Mouse (Mus musculus) limb, embryonic 15.5 days (tissue): ENCODE data around the gene Klrb1f. TPM values are rescaled to one million over a fixed set of nuclear protein-coding genes. Genes with fewer than 3 reads are reported as not detected.
A peak's percentile ranks its signal among the peaks of the same experiment; 100 is the strongest.
"Not testable (repeated sequence)": the region's sequence is repeated elsewhere in the genome, so short reads cannot be mapped to it uniquely, and the experiment has no call there.

Experiments used
- ATAC-seq: fragments of 200-750 bp; cut with Nextera tagmentation; 2 replicates; pipeline ENCODE4 v1.8.0; 2017; ENCODE audit warnings: low read depth, moderate TSS enrichment; ENCODE audit not compliant: insufficient number of reproducible peaks, low FRiP score, low TSS enrichment
- H3K27ac ChIP-seq: fragments of 300-500 bp; sonication (generic); 2 replicates; pipeline ENCODE4 v1.5.1; 2015; ENCODE audit warnings: moderate library complexity, mild to moderate bottlenecking, inconsistent platforms
- H3K27me3 ChIP-seq: fragments of 300-500 bp; sonication (generic); 2 replicates; pipeline ENCODE4 v1.6.1; 2015; ENCODE audit warnings: inconsistent platforms
- H3K36me3 ChIP-seq: fragments of 300-500 bp; sonication (generic); 2 replicates; pipeline ENCODE4 v1.6.1; 2015; ENCODE audit warnings: inconsistent platforms
- H3K4me1 ChIP-seq: fragments of 300-500 bp; sonication (generic); 2 replicates; pipeline ENCODE4 v1.6.1; 2015; ENCODE audit warnings: inconsistent platforms
- H3K4me2 ChIP-seq: fragments of 300-500 bp; sonication (generic); 2 replicates; pipeline ENCODE4 v1.6.1; 2015; ENCODE audit warnings: mild to moderate bottlenecking, inconsistent platforms
- H3K4me3 ChIP-seq: fragments of 300-500 bp; sonication (generic); 2 replicates; pipeline ENCODE4 v1.5.1; 2015; ENCODE audit warnings: mild to moderate bottlenecking, inconsistent platforms
- H3K9ac ChIP-seq: fragments of 300-500 bp; sonication (generic); 2 replicates; pipeline ENCODE4 v1.6.1; 2015; ENCODE audit warnings: inconsistent platforms
- H3K9me3 ChIP-seq: fragments of 300-500 bp; sonication (generic); 2 replicates; pipeline ENCODE4 v1.6.1; 2016; ENCODE audit warnings: inconsistent platforms
- WGBS: fragments of 180-500 bp; shearing (Covaris S2); methylation state at CpG from one replicate; pipeline ENCODE4 v1.1.7; 2015; 5-methylcytosine and 5-hydroxymethylcytosine counted together
- polyA plus RNA-seq: library from polyadenylated mRNA; unstranded; fragments of >200 nt; fragmentation: Nextera tagmentation; extraction: Ambion mirVana; gene quantifications from 2 replicates; pipeline ENCODE4 v1.2.1, GENCODE M21; 2015

The Klrb1f gene
- polyA plus RNA-seq, 1 experiment from 2014 or later = 0.12 TPM

DNA sequence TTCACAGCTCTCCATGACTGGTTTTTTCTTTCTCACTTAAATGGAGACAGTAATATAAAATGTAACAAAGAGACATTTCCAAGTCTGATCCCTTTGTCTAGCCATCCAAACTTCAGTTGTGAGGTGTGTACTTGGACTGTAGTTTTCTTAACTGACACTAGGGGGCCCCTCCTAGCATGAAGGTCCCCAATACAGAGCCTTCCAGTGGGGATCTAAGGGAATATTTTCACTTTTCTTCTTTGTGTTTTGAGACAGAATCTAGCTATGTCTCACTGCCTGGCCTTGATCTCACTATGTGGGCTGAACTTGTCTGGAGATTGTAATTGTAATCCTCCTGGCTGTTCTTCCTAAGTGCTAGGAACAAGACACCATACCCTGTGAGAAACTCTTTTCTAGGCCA is 49.5 kb downstream of the Klrb1f start:
- Histone ChIP-seq H3K4me2 (no peak overlapping the region), H3K9ac (no peak overlapping the region), H3K27me3 (no peaks in the 10 kb centered on the region), H3K4me3 (no peak overlapping the region), H3K27ac (no peak overlapping the region), H3K36me3 (no peaks in the 10 kb centered on the region), H3K4me1 (no peaks in the 10 kb centered on the region), H3K9me3 (no peaks in the 10 kb centered on the region)
- 0 out of 2 replicates have a peak, but pooled peaks have one; percentile 48 for ATAC-seq

DNA sequence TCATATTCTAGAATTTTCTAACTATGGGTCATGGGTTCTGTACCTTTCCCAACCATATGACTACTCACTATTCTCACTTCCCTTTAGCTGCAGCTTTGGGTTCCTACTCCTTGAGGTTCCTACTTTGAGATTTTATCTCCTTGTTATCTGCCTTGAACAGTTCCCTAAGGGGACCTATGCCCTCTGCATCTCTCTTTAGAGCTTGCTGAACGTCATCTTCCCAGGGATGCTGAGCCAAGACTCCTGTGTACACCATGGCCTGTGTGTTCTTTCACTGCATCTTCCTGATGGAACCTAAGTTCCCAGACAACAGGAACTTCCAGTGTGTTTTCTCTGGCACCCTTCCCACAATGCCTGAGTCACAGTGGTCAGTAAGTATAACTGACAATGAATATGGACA is 52.2 kb downstream of the Klrb1f start:
- H3K9ac ChIP-seq = no peak overlapping the region
- 58% methylated on average over 1 of the region's 1 CpGs for WGBS
- ATAC-seq = no peak

DNA sequence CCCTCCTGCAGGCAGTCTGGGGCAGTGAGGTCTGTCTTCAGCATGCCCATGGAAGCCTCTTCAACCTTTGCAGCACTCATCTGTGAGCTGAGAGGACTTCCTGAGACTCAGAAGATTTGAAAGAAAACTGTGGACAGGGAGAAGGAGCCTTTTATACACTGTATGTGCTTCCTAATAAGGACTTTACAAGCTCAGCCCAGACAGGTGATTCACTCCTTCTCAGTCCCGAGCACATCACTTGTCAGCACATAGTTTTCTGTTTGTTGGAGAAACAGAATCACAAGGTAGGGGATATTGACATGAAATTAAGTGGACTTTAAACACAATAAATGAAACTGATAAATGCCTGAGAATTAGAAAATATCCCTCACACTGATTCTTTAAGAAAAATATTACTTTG is 55.1 kb downstream of the Klrb1f start, which contains the start of gene Clec2e:
Gene Clec2e (minus strand): TSS at position 120 of the 400 bp plus-strand sequence.
- not testable (repeated sequence) for H3K4me3 ChIP-seq, H3K9ac ChIP-seq, H3K27me3 ChIP-seq, H3K9me3 ChIP-seq, H3K4me2 ChIP-seq, ATAC-seq, H3K27ac ChIP-seq, H3K4me1 ChIP-seq, H3K36me3 ChIP-seq
- WGBS = 51% methylated on average over 1 of the region's 1 CpGs

More for the DNA sequence above, 52.2 kb downstream of the Klrb1f start:
- Histone ChIP-seq H3K4me2 (no peak overlapping the region), H3K9me3 (no peaks in the 10 kb centered on the region), H3K36me3 (no peaks in the 10 kb centered on the region), H3K27ac (no peak overlapping the region), H3K4me3 (no peak overlapping the region), H3K27me3 (no peaks in the 10 kb centered on the region), H3K4me1 (no peaks in the 10 kb centered on the region)

DNA sequence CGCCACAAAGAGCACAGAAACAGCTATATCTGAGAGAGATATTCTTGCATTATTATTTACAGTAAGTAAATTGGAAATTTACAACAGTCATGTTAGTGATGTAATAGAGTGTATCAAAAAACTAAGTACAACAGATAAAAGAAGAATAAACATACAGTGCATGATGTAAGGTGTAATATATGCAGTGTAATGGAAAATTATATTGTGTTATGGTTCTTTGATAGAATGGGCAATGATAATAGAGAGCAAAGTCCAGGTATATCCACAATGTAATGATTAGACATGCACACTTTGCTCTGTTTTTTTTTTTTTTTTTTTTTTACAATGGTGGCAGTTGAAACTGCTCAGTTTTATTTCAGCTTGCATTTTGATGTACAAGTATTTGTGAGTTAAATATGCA is 55.9 kb downstream of the Klrb1f start:
- no peak overlapping the region for H3K9ac ChIP-seq
- no peaks in the 10 kb centered on the region for H3K27me3 ChIP-seq
- H3K4me2 ChIP-seq = no peak overlapping the region
- no peaks in the 10 kb centered on the region for H3K36me3 ChIP-seq
- 77% methylated on average over 1 of the region's 1 CpGs for WGBS
- H3K4me1 ChIP-seq = no peaks in the 10 kb centered on the region
- no peaks in the 10 kb centered on the region for H3K9me3 ChIP-seq
- no peak for ATAC-seq
- H3K27ac ChIP-seq = no peak overlapping the region
- no peak overlapping the region for H3K4me3 ChIP-seq

DNA sequence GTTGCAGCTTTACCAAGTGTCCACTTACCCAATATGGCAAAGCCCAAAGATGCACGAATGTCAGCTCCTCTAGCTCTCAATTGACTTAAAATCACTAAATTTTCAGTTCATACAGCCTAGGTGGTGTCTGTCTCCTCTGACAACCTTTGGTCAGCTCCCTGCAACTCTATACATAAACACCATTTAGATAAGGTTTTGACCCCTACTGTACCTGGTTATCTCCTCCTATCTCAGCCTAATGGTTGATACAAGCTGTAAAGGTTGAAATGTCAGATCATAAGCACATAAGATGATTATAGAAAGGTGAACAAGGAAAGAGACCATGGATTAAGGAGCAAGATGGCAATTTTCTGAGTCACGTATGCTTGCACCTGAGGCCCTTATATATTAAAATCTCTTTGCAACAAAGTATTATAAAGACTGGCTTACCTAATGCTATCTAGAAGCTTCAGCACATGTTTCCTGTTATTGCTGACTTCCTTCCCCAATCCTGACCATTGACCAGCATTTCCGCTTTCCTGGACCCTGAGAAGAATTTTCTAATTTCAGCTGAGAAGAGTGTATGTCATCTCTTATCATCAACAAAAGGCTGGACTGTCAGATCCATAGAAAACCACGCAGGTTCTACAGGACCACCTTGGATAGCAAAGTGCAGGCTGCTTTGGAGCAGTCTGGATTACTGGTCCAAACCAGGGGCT is 57.3 kb downstream of the Klrb1f start:
- Histone ChIP-seq H3K4me1 (no peaks in the 10 kb centered on the region), H3K9me3 (no peaks in the 10 kb centered on the region), H3K27me3 (no peaks in the 10 kb centered on the region), H3K27ac (no peak overlapping the region), H3K9ac (no peak overlapping the region), H3K36me3 (no peaks in the 10 kb centered on the region), H3K4me2 (no peak overlapping the region), H3K4me3 (no peak overlapping the region)
- ATAC-seq = no peak
- WGBS = 73% methylated on average over 4 of the region's 4 CpGs

Other genes starting within 250 kb of the Klrb1f start
- gene Gm44511, start 219.6 kb upstream of the Klrb1f start, polyA plus RNA-seq = not detected in 2 replicates
- gene Klrb1b, start 219.6 kb upstream of the Klrb1f start, polyA plus RNA-seq = 0.11 and 0.18 TPM in 2 replicates
- gene Clec2i, start 158.3 kb upstream of the Klrb1f start, polyA plus RNA-seq = 0.37 TPM in 1 of 2 replicates, not detected in the other
- 0.19 and 0.58 TPM in 2 replicates for gene BC035044, start 154.8 kb upstream of the Klrb1f start, polyA plus RNA-seq
- gene Clec2g, start 111.5 kb upstream of the Klrb1f start, polyA plus RNA-seq = 5.1 and 8.0 TPM in 2 replicates
- not detected in 2 replicates for gene Clec2e, start 55.0 kb downstream of the Klrb1f start, polyA plus RNA-seq
- 0.44 TPM in 1 of 2 replicates, not detected in the other for gene Clec2d, start 134.7 kb downstream of the Klrb1f start, polyA plus RNA-seq
- gene Cd69, start 229.5 kb downstream of the Klrb1f start, polyA plus RNA-seq = 0.13 and 0.56 TPM in 2 replicates